Mouse (Mus musculus) limb, embryonic 11.5 days (tissue): ENCODE data around the gene Tspear. TPM values are rescaled to one million over a fixed set of nuclear protein-coding genes. Genes with fewer than 3 reads are reported as not detected.
"Not testable (repeated sequence)": the region's sequence is repeated elsewhere in the genome, so short reads cannot be mapped to it uniquely, and the experiment has no call there.

Source experiments
- ATAC-seq: fragments of 200-750 bp; cut with Nextera tagmentation; 2 replicates; pipeline ENCODE4 v1.8.0; 2017; ENCODE audit warnings: low read depth; ENCODE audit not compliant: insufficient number of reproducible peaks, low FRiP score, low TSS enrichment
- DNase-seq: peaks from one replicate; pipeline ENCODE4 v3.0.0-alpha.2; 2015; ENCODE audit warnings: low spot score
- H3K27ac ChIP-seq: fragments of 300-500 bp; sonication (generic); replicated peaks from 2 replicates; pipeline ENCODE4 v1.5.1; 2014; ENCODE audit warnings: low read depth, mild to moderate bottlenecking, low read length
- H3K27me3 ChIP-seq: fragments of 300-500 bp; sonication (generic); 2 replicates; pipeline ENCODE4 v1.6.1; 2014; ENCODE audit warnings: mild to moderate bottlenecking, low read length, mixed read lengths; ENCODE audit not compliant: control insufficient read depth, insufficient read depth
- H3K36me3 ChIP-seq: fragments of 300-500 bp; sonication (generic); 2 replicates; pipeline ENCODE4 v1.6.1; 2014; ENCODE audit warnings: mild to moderate bottlenecking, low read length, moderate library complexity, mixed read lengths; ENCODE audit not compliant: control insufficient read depth, insufficient read depth
- H3K4me1 ChIP-seq: fragments of 300-500 bp; sonication (generic); 2 replicates; pipeline ENCODE4 v1.6.1; 2014; ENCODE audit warnings: low read length, mixed read lengths; ENCODE audit not compliant: control insufficient read depth, insufficient read depth
- H3K4me2 ChIP-seq: fragments of 300-500 bp; sonication (generic); 2 replicates; pipeline ENCODE4 v1.6.1; 2014; ENCODE audit warnings: low read depth, mild to moderate bottlenecking, moderate library complexity; ENCODE audit not compliant: severe bottlenecking
- H3K4me3 ChIP-seq: fragments of 300-500 bp; sonication (generic); 2 replicates; pipeline ENCODE4 v1.5.1; 2014; ENCODE audit warnings: low read depth, low read length
- H3K9ac ChIP-seq: fragments of 300-500 bp; sonication (generic); 2 replicates; pipeline ENCODE4 v1.6.1; 2014; ENCODE audit warnings: mild to moderate bottlenecking, low read length
- H3K9me3 ChIP-seq: fragments of 300-500 bp; sonication (generic); 2 replicates; pipeline ENCODE4 v1.6.1; 2016; ENCODE audit warnings: low read length; ENCODE audit not compliant: control insufficient read depth
- WGBS: fragments of 180-500 bp; shearing (Covaris S2); extraction: QIAGEN DNeasy Blood & Tissue Kit; methylation state at CpG from one replicate; pipeline ENCODE4 v1.1.7; 2014; 5-methylcytosine and 5-hydroxymethylcytosine counted together
- polyA plus RNA-seq: library from polyadenylated mRNA; unstranded; fragments of >200 nt; fragmentation: Nextera tagmentation; extraction: Ambion mirVana; gene quantifications from 2 replicates; pipeline ENCODE4 v1.2.1, GENCODE M21; 2014

The Tspear gene
- polyA plus RNA-seq, 1 experiment from 2014 or later, result 0.45 TPM

DNA sequence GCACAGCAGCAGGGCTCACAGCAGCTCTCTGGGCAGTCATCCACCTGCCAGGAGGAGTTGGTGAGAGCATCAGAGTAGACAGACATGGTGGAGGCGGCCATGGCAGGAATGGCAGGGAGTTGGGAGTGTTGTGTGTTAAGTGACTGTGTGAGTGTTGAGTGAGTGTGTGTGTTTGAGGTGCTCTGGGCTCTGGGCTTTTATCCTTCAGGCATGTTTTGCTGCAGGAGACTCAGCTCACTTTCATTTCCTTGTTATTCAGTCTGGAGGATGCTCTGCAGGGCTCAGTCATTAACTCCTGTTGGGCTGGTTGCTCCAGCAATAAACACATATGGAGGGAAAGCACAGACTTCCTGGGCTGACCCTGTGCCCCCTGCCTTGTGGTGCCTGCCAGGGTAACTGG is 96.1 kb downstream of the Tspear start, which contains the start of gene Gm3250:
TSS of gene Gm3250 (minus strand) at position 101 of the 400 bp plus-strand sequence.
- WGBS, result 67% methylated on average over 1 of the region's 1 CpGs
- DNase-seq, H3K27me3 ChIP-seq, H3K36me3 ChIP-seq, H3K4me1 ChIP-seq, H3K9ac ChIP-seq, H3K9me3 ChIP-seq, H3K27ac ChIP-seq, ATAC-seq, H3K4me2 ChIP-seq, H3K4me3 ChIP-seq: not testable (repeated sequence)

DNA sequence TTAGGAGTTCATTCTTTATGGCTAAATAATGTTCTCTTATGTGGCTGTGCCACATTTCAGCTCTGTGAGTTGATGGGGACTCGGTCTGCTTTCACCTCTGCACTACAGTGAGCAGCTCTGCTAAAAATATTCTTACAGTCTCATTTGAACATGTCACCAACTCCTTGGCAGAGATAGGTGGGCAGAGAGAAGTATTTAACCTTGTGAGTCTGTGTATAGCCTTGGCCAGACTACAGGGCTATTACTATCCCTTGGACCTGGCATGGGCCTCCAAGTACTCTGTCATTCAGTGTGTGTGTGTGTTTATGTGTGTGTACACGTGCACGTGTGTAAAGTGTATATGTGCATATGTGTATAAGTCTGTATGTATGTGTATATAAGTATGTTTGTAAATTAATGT is 97.0 kb downstream of the Tspear start:
- not testable (repeated sequence) for H3K27ac ChIP-seq, H3K36me3 ChIP-seq, ATAC-seq, H3K27me3 ChIP-seq, H3K9me3 ChIP-seq, DNase-seq, H3K9ac ChIP-seq, H3K4me1 ChIP-seq, H3K4me3 ChIP-seq, H3K4me2 ChIP-seq
- WGBS, result 100% methylated on average over 1 of the region's 3 CpGs

DNA sequence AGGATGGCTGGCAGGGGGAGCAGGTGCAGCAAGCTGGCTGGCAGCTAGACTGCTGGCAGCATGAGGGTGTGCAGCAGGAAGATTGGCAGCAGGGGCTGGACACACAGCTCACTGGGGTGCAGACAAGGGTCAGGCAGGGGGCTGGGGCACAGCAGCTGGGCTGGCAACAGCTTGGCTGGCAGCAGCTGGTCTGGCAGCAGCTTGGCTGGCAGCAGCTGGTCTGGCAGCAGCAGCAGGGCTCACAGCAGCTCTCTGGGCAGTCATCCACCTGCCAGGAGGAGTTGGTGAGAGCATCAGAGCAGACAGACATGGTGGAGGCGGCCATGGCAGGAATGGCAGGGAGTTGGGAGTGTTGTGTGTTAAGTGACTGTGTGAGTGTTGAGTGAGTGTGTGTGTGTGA is 101.5 kb downstream of the Tspear start, which contains the start of gene Gm7137:
TSS of gene Gm7137 (minus strand) at position 325 of the 400 bp plus-strand sequence.
- not testable (repeated sequence) for DNase-seq, H3K4me2 ChIP-seq, H3K27ac ChIP-seq, H3K36me3 ChIP-seq, H3K4me3 ChIP-seq, H3K4me1 ChIP-seq, ATAC-seq, H3K9ac ChIP-seq, H3K27me3 ChIP-seq, H3K9me3 ChIP-seq
- WGBS, result no CpG with 5 or more reads among the region's 1 CpGs

DNA sequence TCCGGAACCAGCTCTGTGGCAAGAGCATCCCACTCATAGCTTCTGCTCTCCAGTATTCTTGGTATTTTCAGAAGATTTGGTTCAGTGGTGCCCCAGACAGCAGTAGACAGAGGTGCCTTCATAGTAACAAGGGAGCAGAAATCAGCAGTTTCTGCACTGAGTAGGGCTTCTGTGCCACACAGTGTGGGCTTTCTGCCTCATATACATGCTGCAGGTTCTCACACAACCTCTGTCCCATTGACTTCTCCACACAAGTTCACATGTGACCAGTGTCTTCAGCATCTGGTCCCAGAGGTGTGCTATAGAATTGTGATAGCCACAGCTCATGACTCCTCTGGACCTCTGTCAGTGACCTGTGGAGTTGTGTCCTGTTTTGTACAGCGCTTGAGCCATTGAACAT is 102.3 kb downstream of the Tspear start:
- no peaks in the 10 kb centered on the region for H3K27me3 ChIP-seq
- no peak for DNase-seq
- no peaks in the 10 kb centered on the region for H3K4me1 ChIP-seq
- H3K27ac ChIP-seq, result no peak overlapping the region
- no peaks in the 10 kb centered on the region for H3K36me3 ChIP-seq
- 69% methylated on average over 2 of the region's 2 CpGs for WGBS
- no peak overlapping the region for H3K4me2 ChIP-seq
- no peak overlapping the region for H3K9ac ChIP-seq
- ATAC-seq, result no peak
- H3K4me3 ChIP-seq, result no peak overlapping the region
- H3K9me3 ChIP-seq, result no peaks in the 10 kb centered on the region

DNA sequence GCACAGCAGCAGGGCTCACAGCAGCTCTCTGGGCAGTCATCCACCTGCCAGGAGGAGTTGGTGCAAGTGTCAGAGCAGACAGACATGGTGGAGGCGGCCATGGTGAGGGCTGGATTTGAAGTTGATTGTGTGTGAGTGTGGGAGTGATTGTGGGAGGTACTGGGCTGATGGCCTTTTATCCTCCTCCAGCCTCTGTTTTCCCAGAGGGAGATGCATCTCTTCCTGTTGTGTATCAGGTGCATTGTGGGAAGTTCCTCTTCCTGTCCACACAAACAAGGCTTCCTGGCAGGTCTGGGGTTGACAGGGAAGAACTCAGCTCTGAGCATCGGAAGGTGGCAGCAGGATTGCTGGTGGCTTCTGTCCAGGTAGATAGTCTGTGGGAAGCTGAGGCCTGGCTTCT is 108.6 kb downstream of the Tspear start, which contains the start of gene Gm9639:
TSS of gene Gm9639 (minus strand) at position 101 of the 400 bp plus-strand sequence.
- Histone ChIP-seq H3K36me3 (no peaks in the 10 kb centered on the region), H3K9me3 (no peaks in the 10 kb centered on the region), H3K4me2 (no peak within 1 kb of the TSS), H3K27ac (no peak within 1 kb of the TSS), H3K27me3 (no peaks in the 10 kb centered on the region), H3K4me1 (no peaks in the 10 kb centered on the region), H3K4me3 (no peak within 1 kb of the TSS), H3K9ac (no peak within 1 kb of the TSS)
- ATAC-seq, result no peak
- no peak for DNase-seq
- 60% methylated on average over 2 of the region's 2 CpGs for WGBS

DNA sequence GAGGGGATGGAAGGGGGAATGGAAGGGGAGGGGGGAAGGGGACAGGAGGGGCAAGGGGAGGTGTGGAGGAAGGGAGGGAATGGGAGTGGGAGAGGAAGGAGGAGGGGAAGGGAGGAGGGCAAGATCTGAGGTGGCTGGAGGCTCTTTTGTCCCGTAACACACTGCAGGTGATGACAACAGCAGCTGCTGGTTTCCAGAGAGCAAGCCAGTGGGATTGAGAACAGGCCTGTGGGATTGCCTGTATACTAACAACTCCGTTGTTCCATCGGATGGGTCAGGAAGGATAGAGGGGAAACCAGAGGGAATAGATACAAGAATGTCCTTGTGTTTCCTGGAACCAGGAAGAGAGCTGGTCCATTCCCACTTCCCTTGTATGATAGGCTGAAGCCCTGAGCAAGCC is 111.3 kb downstream of the Tspear start:
- no peaks in the 10 kb centered on the region for H3K27me3 ChIP-seq
- no peak overlapping the region for H3K4me2 ChIP-seq
- no peaks in the 10 kb centered on the region for H3K9me3 ChIP-seq
- 13% methylated on average over 3 of the region's 3 CpGs for WGBS
- H3K9ac ChIP-seq, result no peak overlapping the region
- ATAC-seq (no peak), DNase-seq (no peak)
- no peak overlapping the region for H3K27ac ChIP-seq
- H3K36me3 ChIP-seq, result no peaks in the 10 kb centered on the region
- no peaks in the 10 kb centered on the region for H3K4me1 ChIP-seq
- no peak overlapping the region for H3K4me3 ChIP-seq

DNA sequence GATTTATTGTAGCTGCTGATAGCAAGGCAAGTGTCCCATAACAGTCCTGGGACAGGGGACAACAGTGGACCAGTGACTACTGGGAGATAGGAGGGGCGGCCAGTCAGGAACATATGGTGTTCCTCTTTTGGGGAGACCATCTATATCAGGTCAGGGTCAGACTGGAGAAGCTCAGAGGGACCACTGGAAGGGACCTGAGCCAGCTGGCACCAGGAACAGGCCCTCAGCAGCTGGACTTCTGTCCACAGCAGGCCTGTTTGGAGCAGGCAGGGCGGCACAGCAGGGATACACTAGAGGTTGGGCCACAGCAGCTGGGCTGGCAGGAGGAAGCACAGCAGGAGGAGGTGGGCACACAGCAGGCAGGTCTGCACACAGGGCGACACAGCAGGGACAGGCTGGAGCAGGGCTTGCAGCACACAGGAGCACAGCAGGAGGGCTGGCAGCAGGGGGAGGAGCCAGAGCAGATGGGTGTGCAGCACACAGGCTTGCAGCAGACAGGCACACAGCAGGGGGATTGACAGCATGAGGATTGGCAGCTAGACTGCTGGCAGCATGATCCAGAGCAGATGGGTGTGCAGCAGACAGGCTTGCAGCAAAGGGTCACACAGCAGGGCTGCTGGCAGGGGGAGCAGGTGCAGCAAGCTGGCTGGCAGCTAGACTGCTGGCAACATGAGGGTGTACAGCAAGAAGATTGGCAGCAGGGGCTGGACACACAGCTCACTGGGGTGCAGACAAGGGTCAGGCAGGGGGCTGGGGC is 112.0 kb downstream of the Tspear start:
- not testable (repeated sequence) for H3K27me3 ChIP-seq, H3K27ac ChIP-seq, H3K36me3 ChIP-seq, H3K4me2 ChIP-seq, H3K9ac ChIP-seq, DNase-seq, H3K9me3 ChIP-seq, H3K4me3 ChIP-seq, ATAC-seq, H3K4me1 ChIP-seq
- 24% methylated on average over 3 of the region's 3 CpGs for WGBS

DNA sequence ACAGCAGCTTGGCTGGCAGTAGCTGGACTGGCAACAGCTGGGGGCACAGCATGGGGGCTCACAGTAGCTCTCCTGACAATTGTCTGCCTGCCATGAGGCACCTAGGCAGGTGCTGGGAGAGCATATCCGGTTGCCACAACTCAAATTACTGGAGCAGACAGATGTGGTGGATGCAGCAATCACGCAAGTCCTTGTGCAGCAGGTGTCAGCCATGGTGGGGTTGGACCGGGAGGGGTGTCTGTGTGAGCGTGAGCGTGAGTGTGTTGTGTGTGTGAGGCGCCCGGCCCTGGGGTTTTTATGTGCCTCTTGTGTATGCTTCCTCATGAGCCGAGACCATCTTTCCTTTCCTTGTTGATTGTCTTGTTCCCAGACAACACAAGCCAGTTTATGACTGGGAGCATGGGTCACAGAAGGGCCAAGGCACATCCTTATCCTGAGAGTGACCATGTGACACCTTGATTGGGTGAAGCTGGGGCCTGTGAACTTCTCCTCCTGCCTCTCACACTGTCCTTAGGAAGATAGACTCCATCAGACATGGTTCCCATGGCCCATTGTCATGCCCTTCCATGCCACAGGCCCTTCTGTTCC is 112.6 kb downstream of the Tspear start, which contains the start of gene Gm19668:
TSS of gene Gm19668 (minus strand) at position 213 of the 588 bp plus-strand sequence.
- no peak within 1 kb of the TSS for H3K9ac ChIP-seq
- no peak within 1 kb of the TSS for H3K27ac ChIP-seq
- H3K4me2 ChIP-seq, result no peak within 1 kb of the TSS
- ATAC-seq, result no peak; the same call in 1 of the 2 replicates
- H3K36me3 ChIP-seq, result no peaks in the 10 kb centered on the region
- no peaks in the 10 kb centered on the region for H3K4me1 ChIP-seq
- no peak for DNase-seq
- no peaks in the 10 kb centered on the region for H3K9me3 ChIP-seq
- H3K4me3 ChIP-seq, result no peak within 1 kb of the TSS
- 55% methylated on average over 8 of the region's 8 CpGs for WGBS
- no peaks in the 10 kb centered on the region for H3K27me3 ChIP-seq
